Mouse (Mus musculus) bone marrow macrophage, adult 2 months (primary cell): ENCODE results near the gene Rsbn1l.

Experiments
- CTCF ChIP-seq: IDR thresholded peaks from 2 replicates; pipeline ENCODE4 v1.5.1; 2012; ENCODE audit warnings: low read depth, mild to moderate bottlenecking, low read length, moderate library complexity
- POLR2A ChIP-seq: IDR thresholded peaks from 2 replicates; pipeline ENCODE4 v1.6.1; 2012; ENCODE audit warnings: mild to moderate bottlenecking, low read depth, low read length, borderline replicate concordance

DNA sequence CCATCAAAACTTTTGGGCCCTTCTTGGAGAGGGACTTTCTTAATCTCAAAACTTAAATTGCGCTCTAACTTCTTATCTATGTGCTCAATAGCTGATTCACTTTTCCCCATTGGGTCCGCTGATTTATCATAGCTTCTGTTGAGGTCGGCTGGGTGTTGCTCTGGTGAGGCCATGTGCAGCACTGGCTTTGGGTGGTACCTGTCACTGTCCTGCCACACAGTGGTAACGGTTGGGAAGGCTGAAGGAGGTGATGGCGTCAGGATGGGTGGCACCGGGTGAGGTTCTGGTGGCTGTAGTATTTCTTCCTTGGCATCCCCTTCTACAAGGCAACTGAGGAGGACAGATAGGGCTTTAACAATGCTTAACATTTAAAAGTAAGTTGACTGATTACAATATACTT is 42.2 kb upstream of the Rsbn1l start:
- no peak for TF ChIP-seq POLR2A
- no peak for TF ChIP-seq CTCF
